Mouse (Mus musculus) G1E (cell line): ENCODE data around the gene Mlf2.

Experiments used
- CTCF ChIP-seq: IDR thresholded peaks from 2 replicates; pipeline ENCODE4 v1.5.1; 2012; ENCODE audit warnings: low read depth, low read length, inconsistent platforms, mixed read lengths
- GATA2 ChIP-seq: IDR thresholded peaks from 2 replicates; pipeline ENCODE4 v1.6.1; 2012; ENCODE audit warnings: low read depth, low read length, inconsistent platforms, borderline replicate concordance
- POLR2AphosphoS5 ChIP-seq: IDR thresholded peaks from 2 replicates; pipeline ENCODE4 v1.6.1; 2012; ENCODE audit warnings: low read depth, low read length, inconsistent platforms; ENCODE audit not compliant: insufficient replicate concordance
- TAL1 ChIP-seq: conservative IDR thresholded peaks from 2 replicates; pipeline ENCODE4 v1.6.1; 2012; ENCODE audit warnings: low read depth, low read length, inconsistent platforms, mixed read lengths

DNA sequence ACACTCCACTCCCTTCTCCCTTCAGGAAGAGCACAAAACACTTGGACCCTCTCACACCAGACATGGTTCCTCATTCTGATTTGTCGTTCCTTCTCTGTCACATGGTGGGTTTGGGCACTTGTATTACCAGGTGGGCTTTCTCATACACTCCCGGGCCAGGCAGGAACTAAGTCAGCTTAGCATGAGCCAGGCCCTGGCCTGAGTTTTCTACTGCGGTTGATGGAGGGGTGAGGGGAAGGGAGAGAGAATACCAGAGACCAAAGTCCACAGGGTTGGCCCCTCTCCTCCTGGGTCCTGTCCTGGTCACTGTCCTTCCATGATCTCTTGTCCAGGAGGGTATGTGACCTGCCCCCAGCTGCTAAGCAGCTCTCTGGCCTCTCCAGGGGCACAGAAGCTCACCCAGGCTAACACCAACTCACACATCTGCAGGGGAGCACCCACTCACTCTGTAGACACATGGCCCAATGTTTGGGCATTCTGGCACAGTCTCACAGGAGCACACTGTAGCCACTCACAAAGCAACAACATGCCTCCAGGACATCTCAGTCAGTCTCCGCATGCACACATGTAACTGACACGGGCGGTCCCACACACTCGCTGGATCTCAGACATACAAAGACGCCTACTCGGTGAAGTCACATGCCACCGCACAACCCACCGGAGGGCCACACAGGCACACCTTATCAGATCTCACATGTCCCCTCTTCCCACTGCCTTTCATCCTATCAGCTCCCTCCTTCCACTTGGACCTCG is 15.1 kb upstream of the Mlf2 start:
- TF ChIP-seq CTCF (no peak), TAL1 (no peak), GATA2 (no peak), POLR2AphosphoS5 (no peak)
